Mouse (Mus musculus) kidney, adult 2 months (tissue): Measurements from ENCODE around the gene Grik5. TPM values are rescaled to one million over a fixed set of nuclear protein-coding genes. Genes with fewer than 3 reads are reported as not detected.

Source experiments
- DNase-seq: peaks from one replicate; pipeline ENCODE4 v3.0.0; 2021
- H3K27ac ChIP-seq: fragments of 200-500 bp; 2 replicates; pipeline ENCODE4 v1.5.1; 2012; ENCODE audit warnings: low read depth, low read length, control low read depth, inconsistent platforms; ENCODE audit not compliant: insufficient read depth
- H3K27me3 ChIP-seq: fragments of 200-500 bp; replicated peaks from 2 replicates; pipeline ENCODE4 v1.6.1; 2012; ENCODE audit warnings: mild to moderate bottlenecking, moderate library complexity, low read length, inconsistent platforms; ENCODE audit not compliant: control insufficient read depth, insufficient read depth
- H3K36me3 ChIP-seq: fragments of 200-500 bp; 2 replicates; pipeline ENCODE4 v1.6.1; 2012; ENCODE audit warnings: mild to moderate bottlenecking, moderate library complexity, low read length, inconsistent platforms; ENCODE audit not compliant: control insufficient read depth, insufficient read depth
- H3K4me1 ChIP-seq: fragments of 200-500 bp; 2 replicates; pipeline ENCODE4 v1.6.1; 2011; ENCODE audit warnings: low read length; ENCODE audit not compliant: control insufficient read depth, insufficient read depth
- H3K4me3 ChIP-seq: fragments of 200-500 bp; 2 replicates; pipeline ENCODE4 v1.5.1; 2011; ENCODE audit warnings: mild to moderate bottlenecking, low read depth, low read length, control low read depth; ENCODE audit not compliant: insufficient read depth
- CTCF ChIP-seq: fragments of 200-500 bp; conservative IDR thresholded peaks from 2 replicates; pipeline ENCODE4 v1.5.1; 2011; ENCODE audit warnings: low read depth, mild to moderate bottlenecking, control low read depth, low read length, moderate library complexity, mixed read lengths; ENCODE audit not compliant: insufficient read depth, insufficient read length
- POLR2A ChIP-seq: fragments of 200-500 bp; IDR thresholded peaks from one replicate; pipeline ENCODE4 v1.6.1; 2011; ENCODE audit warnings: low read depth, low read length, control low read depth
- WGBS: fragments of 180-500 bp; shearing (Covaris S2); methylation state at CpG from one replicate; pipeline ENCODE4 v1.1.7; 2018; 5-methylcytosine and 5-hydroxymethylcytosine counted together
- polyA plus RNA-seq: library from polyadenylated mRNA; depleted of rRNA; stranded (reverse); fragments of >200 nt; gene quantifications from 2 replicates; pipeline ENCODE4 v1.2.3, GENCODE M21; 2012

Gene Grik5
- polyA plus RNA-seq, 1 experiment: 17.1 TPM

DNA sequence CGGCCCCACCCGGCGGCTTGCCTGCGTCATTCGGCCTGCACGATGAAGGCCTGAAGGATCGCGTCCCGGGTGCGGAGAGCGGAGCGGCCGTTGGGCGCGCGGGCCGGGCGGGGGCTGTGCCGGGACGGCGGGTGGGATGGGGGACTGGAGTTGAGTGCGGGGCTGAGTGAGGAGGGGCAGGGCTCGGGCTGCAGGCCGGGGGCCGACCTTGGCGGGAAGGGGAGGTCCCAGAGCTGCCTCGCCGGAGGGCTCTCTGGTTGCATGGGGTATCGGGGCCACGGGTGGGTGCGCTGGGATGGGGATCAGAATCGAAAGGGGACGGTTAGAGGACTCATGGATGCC, 5.2 kb upstream of the Grik5 start:
- TF ChIP-seq POLR2A: no peak
- no peak for TF ChIP-seq CTCF
- peaks cover 8% of the 10 kb centered on the region for H3K36me3 ChIP-seq
- peak overlapping the region; percentile 43; the same call in 1 of the 2 replicates for H3K27ac ChIP-seq

DNA sequence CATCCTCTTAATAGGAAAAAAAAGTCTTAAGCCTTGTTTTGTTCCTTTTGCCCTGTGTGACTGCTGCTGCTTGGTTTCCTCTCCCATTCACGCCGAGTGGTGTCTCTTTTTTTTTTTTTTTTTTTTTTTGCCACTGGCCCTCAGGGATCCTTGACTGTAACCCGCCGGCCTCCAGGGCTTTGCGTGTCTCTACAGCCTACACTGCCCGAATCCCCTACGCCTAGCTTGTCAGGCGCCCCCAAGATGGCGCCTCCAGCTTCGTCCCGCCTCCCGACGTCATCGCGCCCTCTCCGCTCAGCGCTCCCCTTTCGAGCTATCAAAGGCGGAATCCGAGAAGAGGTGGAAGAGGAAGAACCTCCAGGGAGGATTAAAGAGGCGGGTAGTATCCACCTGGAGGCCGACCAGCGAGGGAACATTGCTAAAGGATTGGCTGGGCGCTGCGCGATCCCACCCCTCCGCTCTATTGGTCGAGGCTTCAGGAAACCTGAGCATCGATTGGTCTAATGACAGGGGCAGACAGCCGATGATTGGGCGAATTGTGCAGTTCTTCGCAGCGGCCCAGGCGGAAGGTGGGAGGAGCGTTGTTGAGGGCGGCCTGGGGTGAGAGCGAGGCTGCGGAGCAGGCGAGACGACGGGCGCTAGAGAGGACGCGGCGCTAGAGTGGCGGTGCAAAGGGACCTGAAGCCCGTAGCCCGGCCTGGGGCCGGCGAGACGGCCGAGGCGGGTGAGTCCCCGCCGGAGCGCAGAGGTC, 4.7 kb upstream of the Grik5 start:
- TF ChIP-seq POLR2A (peak; percentile 86), CTCF (no peak)
- Histone ChIP-seq H3K36me3 (peaks cover 8% of the 10 kb centered on the region), H3K4me3 (peak overlapping the region; percentile 76), H3K27ac (peak overlapping the region; percentile 94), H3K4me1 (peaks cover 15% of the 10 kb centered on the region; the same call in 1 of the 2 replicates), H3K27me3 (no peaks in the 10 kb centered on the region)
- under 1% methylated on average over 56 of the region's 56 CpGs for WGBS
- peak; percentile 99 for DNase-seq

More for the DNA sequence above, 5.2 kb upstream of the Grik5 start:
- Histone ChIP-seq H3K4me1 (peaks cover 15% of the 10 kb centered on the region; the same call in 1 of the 2 replicates), H3K27me3 (no peaks in the 10 kb centered on the region), H3K4me3 (peak overlapping the region; percentile 76)
- 2% methylated on average over 33 of the region's 33 CpGs for WGBS
- DNase-seq: no peak

- Histone ChIP-seq H3K27me3 (no peaks in the 10 kb centered on the region), H3K27ac (peak overlapping the region; percentile 94), H3K4me3 (peak overlapping the region; percentile 45), H3K4me1 (peaks cover 15% of the 10 kb centered on the region; the same call in 1 of the 2 replicates), H3K36me3 (peaks cover 4% of the 10 kb centered on the region)
- 9% methylated on average over 7 of the region's 7 CpGs for WGBS
- DNase-seq: no peak
- TF ChIP-seq CTCF (no peak), POLR2A (no peak)
Observed at GRCm38 (mm10) chr7:25076296-25076662, 4.1 kb upstream of the Grik5 start.

DNA sequence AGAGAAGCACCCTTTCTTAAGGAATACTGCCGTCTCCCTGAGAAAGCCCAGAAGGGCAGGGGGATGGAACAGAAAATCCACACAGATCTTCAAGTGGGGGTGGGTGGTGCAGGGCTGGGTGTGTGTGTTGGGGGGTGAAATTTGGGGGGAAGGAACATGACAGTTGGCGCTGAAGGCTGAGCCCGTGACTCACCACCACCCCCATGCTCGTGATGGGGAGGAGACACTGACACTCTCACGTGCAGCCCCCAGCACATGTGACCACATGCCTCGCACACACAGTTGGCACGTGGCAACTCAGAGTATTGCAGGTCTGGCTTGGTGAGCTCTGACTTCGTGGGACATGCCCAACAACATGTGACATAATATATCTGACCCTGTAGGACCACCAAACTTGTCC, 1.8 kb upstream of the Grik5 start:
- H3K27me3 ChIP-seq: no peaks in the 10 kb centered on the region
- 80% methylated on average over 8 of the region's 8 CpGs for whole genome bisulfite sequencing
- no peaks in the 10 kb centered on the region for H3K36me3 ChIP-seq
- DNase-seq: no peak
- H3K4me3 ChIP-seq: no peak overlapping the region
- peaks cover 9% of the 10 kb centered on the region; the same call in 1 of the 2 replicates for H3K4me1 ChIP-seq
- no peak overlapping the region for H3K27ac ChIP-seq
- TF ChIP-seq POLR2A: no peak
- no peak for TF ChIP-seq CTCF

GRCm38 (mm10) chr7:25072716-25073390, 707 bp upstream of the Grik5 start:
- 4% methylated on average over 25 of the region's 33 CpGs for WGBS
- no peaks in the 10 kb centered on the region for H3K36me3 ChIP-seq
- peak; percentile 34 for DNase-seq
- H3K4me1 ChIP-seq: 0 out of 2 replicates have a peak, but pooled peaks cover 2% of the 10 kb centered on the region
- TF ChIP-seq CTCF (no peak), POLR2A (no peak)
- no peaks in the 10 kb centered on the region for H3K27me3 ChIP-seq
- peak overlapping the region; percentile 51; the same call in 1 of the 2 replicates for H3K27ac ChIP-seq
- H3K4me3 ChIP-seq: peak overlapping the region; percentile 67

- Histone ChIP-seq H3K27me3 (no peaks in the 10 kb centered on the region), H3K4me3 (no peak overlapping the region), H3K4me1 (no peaks in the 10 kb centered on the region), H3K36me3 (no peaks in the 10 kb centered on the region), H3K27ac (no peak overlapping the region)
- 50% methylated on average over 2 of the region's 2 CpGs for WGBS
- TF ChIP-seq CTCF: no peak
- DNase-seq: no peak
Observed at GRCm38 (mm10) chr7:25068724-25069123, 3.4 kb downstream of the Grik5 start.
